Mouse (Mus musculus): ENCODE results near the gene Nabp2. TPM values are rescaled to one million over a fixed set of nuclear protein-coding genes. Genes with fewer than 3 reads are reported as not detected.

Gene Nabp2
- 59.0 and 68.0 TPM in 2 replicates for polyA plus RNA-seq (2015; fragmentation: Nextera tagmentation; extraction: Ambion mirVana)

- DNase-seq (ENCODE audit: low spot score), result peak; percentile 98
Measured at GRCm38 (mm10) chr10:128411211-128412054, at the start of gene Nabp2, which contains the start of gene Rnf41. Nabp2 (minus strand) TSS chr10:128411492. Rnf41 (plus strand) TSS chr10:128411657.

- no peak for DNase-seq (ENCODE audit: low spot score)
Measured at GRCm38 (mm10) chr10:128460270-128460630, 49.0 kb upstream of the Nabp2 start.

GRCm38 (mm10) chr10:128459409-128460269 is 48.3 kb upstream of the Nabp2 start:
- DNase-seq (ENCODE audit: low spot score), result peak; percentile 54

GRCm38 (mm10) chr10:128458719-128459408 is 47.6 kb upstream of the Nabp2 start, which contains the start of gene Smarcc2:
Smarcc2 (plus strand) TSS chr10:128459248.
- DNase-seq (ENCODE audit: low spot score), result peak; percentile 87

GRCm38 (mm10) chr10:128458348-128458718 is 47.0 kb upstream of the Nabp2 start:
- peak; percentile 88 for DNase-seq (ENCODE audit: low spot score)

- DNase-seq (ENCODE audit: low spot score), result no peak
Measured at GRCm38 (mm10) chr10:128457676-128458075, 46.4 kb upstream of the Nabp2 start.

- DNase-seq (ENCODE audit: low spot score), result peak; percentile 87
Measured at GRCm38 (mm10) chr10:128455280-128455679, 44.0 kb upstream of the Nabp2 start.

- no peak for DNase-seq (ENCODE audit: low spot score)
Measured at GRCm38 (mm10) chr10:128454471-128454870, 43.2 kb upstream of the Nabp2 start.

GRCm38 (mm10) chr10:128451014-128451413 is 39.7 kb upstream of the Nabp2 start:
- DNase-seq (ENCODE audit: low spot score), result no peak

- no peak for DNase-seq (ENCODE audit: low spot score)
Measured at GRCm38 (mm10) chr10:128445407-128445806, 34.1 kb upstream of the Nabp2 start.

- DNase-seq (ENCODE audit: low spot score), result no peak
Measured at GRCm38 (mm10) chr10:128444354-128444753, 33.1 kb upstream of the Nabp2 start.

GRCm38 (mm10) chr10:128442718-128443117 is 31.4 kb upstream of the Nabp2 start:
- no peak for DNase-seq (ENCODE audit: low spot score)

- DNase-seq (ENCODE audit: low spot score), result no peak
Measured at GRCm38 (mm10) chr10:128441324-128442119, 30.2 kb upstream of the Nabp2 start.

GRCm38 (mm10) chr10:128440407-128440806 is 29.1 kb upstream of the Nabp2 start:
- DNase-seq (ENCODE audit: low spot score), result peak; percentile 41

GRCm38 (mm10) chr10:128438675-128439279 is 27.5 kb upstream of the Nabp2 start:
- DNase-seq (ENCODE audit: low spot score), result no peak

- no peak for DNase-seq (ENCODE audit: low spot score)
Measured at GRCm38 (mm10) chr10:128436376-128436775, 25.1 kb upstream of the Nabp2 start.

- no peak for DNase-seq (ENCODE audit: low spot score)
Measured at GRCm38 (mm10) chr10:128435873-128436272, 24.6 kb upstream of the Nabp2 start.

- no peak for DNase-seq (ENCODE audit: low spot score)
Measured at GRCm38 (mm10) chr10:128435186-128435823, 24.0 kb upstream of the Nabp2 start.

GRCm38 (mm10) chr10:128434681-128435080 is 23.4 kb upstream of the Nabp2 start:
- peak; percentile 64 for DNase-seq (ENCODE audit: low spot score)

- DNase-seq (ENCODE audit: low spot score), result no peak
Measured at GRCm38 (mm10) chr10:128433417-128433816, 22.1 kb upstream of the Nabp2 start.

Measured in thymus, postnatal 0 days (tissue).